Mouse (Mus musculus): ENCODE data around the gene Birc2.

Gene Birc2

DNA sequence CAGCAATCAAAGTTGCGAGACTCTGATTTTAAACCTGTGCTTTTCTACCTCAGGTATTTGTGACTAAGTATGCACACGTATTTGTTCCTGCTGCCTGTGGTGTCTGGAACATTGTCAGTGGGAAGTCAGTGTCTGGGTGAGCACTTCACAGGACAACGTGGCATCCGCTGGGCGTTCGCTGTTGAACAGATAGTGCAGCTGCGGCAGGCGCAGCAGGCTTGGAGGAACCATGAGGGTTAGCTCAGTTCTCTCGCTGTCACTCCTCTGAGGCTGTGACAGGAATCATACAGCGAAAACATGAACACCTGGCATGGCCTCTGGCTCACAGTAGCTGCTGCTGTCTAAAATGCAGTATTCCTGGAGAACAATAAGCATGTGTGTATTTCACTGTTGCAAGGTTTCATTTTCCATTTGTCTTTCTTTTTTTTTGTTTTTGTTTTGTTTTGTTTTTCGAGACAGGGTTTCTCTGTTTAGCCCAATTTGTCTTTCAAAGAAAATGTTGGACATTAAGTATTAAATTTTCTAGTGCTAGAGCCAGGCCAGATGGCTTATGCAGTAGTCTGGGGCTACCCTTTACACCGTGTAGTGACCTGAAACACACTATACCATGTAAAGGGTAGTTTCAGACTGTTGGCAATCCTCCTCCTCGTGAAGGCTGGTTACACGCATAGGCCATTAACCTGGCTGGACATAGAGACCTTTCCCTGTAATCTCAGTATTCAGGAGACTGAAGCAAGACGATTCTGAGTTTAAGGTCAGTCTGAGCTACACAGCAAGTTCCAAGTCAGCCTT is 52.8 kb downstream of the Birc2 start:
- DNase-seq, result no peak

DNA sequence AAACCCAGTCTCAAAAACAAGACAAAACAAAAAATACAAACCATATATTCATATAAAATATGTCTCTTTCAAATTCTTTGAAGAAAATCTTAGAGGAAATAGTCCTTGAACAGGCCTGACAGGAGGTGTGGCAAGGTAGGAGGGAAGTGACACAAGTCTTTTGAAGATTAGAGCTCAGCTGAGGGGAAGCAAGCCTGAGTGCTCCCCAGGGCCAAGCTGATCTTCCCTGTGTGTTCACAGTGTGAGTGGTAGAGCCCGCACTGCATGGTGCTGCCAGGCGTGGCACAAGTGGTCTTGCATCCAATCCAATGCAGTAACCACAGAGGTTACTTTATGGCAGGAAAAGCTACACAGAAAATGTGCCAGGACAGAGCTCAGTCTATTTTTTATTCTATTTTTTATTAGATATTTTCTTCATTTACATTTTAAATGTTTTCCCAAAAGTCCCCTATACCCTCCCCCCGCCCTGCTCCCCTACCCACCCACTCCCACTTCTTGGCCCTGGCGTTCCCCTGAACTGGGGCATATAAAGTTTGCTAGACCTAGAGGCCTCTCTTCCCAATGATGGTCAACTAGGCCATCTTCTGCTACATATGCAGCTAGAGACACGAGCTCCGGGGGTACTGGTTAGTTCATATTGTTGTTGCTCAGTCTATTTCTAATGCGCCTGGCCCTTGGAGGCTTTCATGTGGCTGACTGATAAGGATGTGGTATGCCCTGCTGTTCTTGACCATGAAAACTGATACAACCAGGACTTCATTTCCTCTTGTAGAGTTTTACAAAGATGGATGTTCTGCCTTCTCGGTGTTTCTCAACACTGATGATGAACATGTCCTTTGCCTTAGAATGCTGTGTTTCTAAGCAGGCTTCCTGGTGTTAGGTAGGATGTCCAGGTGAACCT is 56.4 kb downstream of the Birc2 start:
- DNase-seq, result no peak

DNA sequence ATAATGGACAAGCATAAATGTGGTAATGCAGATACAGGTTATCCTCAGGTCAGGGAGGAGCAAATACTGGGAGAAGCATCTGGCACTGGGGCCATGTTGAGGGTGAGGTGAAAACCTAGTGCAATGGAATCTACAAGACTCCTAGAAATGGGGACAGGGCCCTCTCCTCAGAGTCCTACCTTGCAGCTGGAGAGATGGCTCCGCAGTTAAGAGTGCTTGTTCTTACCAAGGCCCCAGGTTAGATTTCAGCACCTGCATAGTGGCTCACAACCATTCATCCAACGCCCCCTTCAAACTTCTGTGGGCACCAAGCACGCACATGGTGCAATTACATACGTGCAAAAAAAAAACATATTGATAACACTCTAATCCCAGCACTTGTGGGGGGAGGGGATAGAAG is 57.1 kb downstream of the Birc2 start:
- DNase-seq, result no peak

DNA sequence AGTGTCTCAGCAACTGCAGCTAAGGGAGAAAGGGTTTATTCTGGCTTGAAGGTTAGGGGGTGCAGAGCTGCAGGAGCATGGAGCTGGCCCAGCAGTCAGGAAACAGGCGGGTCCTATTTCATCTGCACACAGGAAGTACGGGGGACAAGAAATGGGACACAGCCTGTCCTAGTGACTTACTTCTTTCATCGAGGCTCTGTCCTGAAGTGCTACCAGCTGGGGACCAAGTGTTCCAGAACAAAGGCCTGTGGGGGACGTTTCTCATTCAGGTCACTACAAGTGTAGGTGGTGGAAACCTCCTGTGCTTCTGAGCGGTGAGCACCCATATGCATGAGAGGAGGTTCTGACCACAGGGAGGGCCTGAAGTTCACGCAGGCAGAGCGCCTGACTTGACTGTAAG is 58.1 kb downstream of the Birc2 start:
- no peak for DNase-seq

DNA sequence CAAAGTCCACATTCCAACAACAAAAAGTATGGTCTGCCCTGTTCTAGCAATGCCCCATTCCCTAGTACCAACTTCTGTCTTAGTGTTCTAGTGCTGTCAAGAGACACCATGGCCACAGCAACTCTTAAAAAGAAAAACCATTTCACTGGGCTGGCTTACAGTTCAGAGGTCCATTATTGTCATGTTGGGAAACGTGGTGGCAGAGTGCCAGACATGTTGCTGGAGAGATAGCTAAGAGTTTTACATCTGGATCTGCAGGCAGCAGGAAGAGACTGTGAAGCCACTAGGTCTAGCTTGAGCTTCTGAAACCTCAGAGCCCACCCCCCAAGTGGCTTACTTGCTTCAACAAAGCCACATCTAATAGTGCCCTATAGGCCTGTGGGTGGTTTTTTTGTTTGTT is 59.2 kb downstream of the Birc2 start:
- no peak for DNase-seq

DNA sequence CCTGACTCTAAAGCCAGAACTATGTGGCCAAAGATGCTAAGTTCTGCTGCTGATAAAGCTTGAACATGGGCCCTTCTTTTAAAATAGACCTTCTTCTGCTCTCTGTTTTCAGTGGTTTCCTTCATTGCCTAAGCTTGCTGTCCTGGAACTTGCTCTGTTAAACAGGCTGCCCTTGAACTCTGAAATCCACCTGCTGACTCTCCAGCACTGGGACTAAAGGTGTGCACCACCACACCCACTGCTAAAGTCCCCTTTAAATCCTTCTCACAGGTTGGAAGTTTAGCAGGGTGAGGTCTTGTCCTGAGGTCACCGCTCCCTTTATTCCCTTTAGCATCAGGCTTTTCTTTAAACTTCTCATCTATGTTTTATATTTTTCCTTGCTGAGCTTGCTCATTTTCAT is 59.9 kb downstream of the Birc2 start:
- no peak for DNase-seq

DNA sequence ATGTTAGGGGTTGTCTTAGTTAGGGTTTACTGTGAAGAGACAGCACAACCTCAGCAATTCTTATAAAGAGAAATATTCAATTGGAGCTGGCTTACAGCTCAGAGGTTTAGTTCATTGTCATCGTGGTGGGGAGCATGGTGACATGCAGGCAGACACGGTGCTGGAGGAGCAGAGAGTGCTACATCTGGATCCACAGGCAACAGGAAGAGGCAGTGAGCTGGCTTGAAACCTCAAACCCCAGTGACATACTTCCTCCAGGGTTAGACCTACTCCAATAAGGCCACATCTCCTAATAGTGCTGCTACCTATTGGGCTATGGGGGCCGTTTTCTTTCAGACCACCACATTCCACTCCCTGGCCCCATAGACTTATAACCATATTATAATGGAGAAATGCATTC is 60.9 kb downstream of the Birc2 start:
- no peak for DNase-seq

DNA sequence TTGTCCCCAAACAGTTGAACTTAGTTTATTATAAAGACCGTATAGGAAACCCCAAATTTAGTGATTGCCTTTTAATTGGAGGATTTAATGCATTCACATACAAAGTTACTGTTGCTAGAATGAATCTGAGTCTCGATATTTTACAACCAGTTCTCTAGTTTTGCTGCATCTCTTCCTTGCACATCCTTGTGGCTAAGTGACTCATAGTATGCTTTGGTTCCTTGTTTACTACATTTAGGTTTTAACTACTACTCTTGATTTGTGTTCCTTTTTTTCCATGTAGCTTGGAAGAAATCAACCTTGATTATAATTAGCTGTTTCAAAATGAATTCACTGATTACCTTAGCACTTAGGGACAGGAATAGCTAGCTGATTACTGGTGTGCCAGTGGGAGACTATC is 61.9 kb downstream of the Birc2 start:
- DNase-seq, result no peak

DNA sequence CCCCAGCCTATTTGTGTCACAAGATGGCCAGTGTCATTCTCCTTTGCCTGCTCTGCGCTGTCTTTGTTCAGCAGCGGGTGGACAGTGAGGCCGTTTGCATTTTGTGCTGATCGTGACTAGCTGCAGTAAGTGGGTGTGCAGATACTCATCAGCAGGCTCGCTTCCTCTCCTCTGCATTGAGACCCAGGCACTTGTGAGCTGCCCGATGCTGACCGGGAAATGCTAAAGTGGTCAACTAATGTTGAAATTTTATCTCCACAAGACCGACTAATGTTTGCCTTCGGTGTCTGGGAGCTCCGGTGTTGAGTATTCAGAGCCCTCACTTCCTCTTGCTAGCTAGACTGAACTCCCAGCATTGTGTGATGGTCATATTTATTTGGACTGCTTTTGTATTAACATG is 62.3 kb downstream of the Birc2 start:
- no peak for DNase-seq

DNA sequence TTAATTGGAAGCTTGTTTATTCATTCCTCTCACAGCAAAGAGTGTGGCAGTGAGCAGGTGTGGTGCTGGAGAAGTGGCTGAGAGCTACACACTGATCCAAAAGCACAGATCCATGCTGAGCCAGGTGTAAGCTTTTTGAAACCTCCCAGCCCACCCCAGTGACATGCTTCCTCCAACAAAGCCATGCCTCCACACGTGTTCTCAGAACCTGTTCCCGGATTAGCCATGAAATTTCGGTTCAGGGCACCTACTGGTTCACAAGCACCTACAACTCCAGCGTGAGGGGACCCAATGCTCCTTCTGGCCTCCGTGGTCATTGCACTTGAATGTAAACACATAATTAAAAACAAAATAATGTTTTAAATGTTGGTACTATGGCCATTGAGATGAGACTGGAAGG is 63.2 kb downstream of the Birc2 start:
- no peak for DNase-seq

DNA sequence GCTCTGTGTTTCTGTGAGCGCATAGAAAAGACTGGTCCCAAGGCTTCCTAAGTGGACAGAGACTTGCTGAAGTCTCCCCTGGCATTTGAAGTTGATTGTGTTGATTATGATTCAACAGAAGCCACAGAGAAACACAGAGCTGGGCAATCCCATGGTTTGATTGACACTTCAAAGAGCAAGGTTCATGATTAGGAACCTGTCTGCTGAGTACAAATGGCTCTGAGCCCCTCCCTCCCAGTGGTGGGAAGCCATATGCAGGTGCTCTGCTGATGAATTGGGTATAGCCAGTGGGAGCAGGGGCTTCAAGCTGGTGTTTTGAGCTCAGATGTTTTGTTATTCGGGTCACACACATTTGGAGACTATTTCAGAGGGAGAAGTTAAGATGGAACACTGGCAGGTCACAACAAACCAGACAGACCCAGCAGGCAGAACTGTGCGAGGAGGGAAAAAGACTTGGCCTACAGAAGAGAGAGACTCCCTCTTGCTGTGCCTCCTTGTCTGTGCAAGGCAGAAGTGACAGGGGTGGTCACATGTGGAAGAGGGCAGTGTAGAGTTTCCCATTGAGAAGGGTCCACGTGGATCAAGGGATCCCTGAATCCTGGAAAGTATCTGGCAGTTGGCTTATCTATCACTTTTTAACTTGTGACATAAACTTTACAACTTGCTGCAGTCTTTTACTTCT is 64.0 kb downstream of the Birc2 start:
- no peak for DNase-seq

DNA sequence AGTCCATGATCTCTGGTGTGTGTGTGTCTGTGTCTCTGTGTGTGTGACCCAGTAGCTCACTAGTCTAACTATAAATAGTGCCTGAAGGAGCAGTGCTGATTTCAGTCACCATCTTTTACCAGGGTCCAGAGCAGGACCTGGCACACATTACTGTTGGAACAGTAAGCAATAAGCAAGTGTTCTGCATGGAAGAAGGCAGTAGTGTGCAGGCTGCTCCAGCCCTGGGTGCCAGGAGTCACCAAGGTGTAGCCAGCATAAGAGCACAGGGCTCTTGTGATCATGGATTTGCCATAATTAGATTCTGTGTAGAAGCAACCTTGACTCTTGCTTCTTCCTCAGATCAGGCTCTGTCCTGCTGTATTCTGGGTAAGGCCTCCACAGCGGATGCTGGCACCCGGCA is 64.5 kb downstream of the Birc2 start:
- no peak for DNase-seq

DNA sequence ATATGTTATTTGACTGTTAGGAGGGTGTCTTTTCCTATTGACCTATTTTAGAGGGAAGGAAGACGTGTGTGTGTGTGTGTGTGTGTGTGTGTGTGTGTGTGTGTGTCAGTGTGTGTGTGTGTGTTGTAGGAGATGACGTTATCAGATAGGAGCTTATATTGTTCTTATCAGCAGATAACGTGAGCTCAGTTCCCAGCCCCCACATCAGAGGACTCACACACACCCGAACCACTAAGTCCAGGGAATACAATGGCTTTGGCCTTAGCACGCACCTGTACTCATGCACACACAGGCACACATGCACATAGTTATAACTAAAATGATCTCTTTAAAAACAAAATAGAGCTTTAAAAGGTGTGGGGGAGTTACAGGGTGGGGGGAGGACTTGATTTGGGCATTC is 67.4 kb downstream of the Birc2 start:
- DNase-seq, result no peak

DNA sequence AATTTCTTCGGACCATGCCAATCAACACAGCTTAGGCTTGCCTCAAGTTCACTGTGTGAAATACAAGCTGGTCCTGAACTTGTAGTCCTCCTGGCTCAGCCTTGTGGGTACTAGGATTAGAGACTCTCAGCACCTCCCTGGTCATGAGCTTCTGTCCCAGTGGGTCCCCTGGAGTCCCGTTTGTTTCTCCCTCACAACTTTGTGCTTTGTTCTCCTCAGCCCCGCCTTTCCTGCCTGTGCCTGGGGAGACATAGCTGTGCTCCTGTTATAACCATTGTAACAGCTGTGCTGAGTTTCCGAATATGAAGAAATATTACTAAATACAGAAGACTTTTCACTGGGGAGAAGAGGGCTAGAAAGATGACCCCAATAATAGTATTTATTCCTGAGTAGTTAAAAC is 67.8 kb downstream of the Birc2 start:
- no peak for DNase-seq
